8 mouse cellular contexts compared by ENCODE assay signal in genomic region chr2:67564851-67565479, GRCm38 (mm10). TPM values are rescaled to one million over a fixed set of nuclear protein-coding genes. Genes with fewer than 3 reads are reported as not detected.
DNase-seq lines count a peak whose midpoint lies in the region; ATAC-seq lines count a peak whose summit lies in the region.

No protein-coding gene starts in this region.

- H3K4me3 ChIP-seq in forebrain, embryonic 12.5 days (replicated peaks): peak overlapping the region; percentile 74
- H3K4me3 ChIP-seq in heart, embryonic 16.5 days (ENCODE audit: low read length): peak overlapping the region; percentile 80
- peak overlapping the region; percentile 47 for H3K4me3 ChIP-seq in liver, embryonic 16.5 days (ENCODE audit: low read depth, low read length)

- H3K27ac ChIP-seq in forebrain, embryonic 12.5 days: peak overlapping the region; percentile 97
- H3K27ac ChIP-seq in heart, embryonic 16.5 days (ENCODE audit: low read length): peak overlapping the region; percentile 26; the same call in 1 of the 2 replicates
- H3K27ac ChIP-seq in liver, embryonic 16.5 days (ENCODE audit: low read length): no peak overlapping the region

- H3K9me3 ChIP-seq in forebrain, embryonic 12.5 days: no peaks in the 10 kb centered on the region
- no peaks in the 10 kb centered on the region for H3K9me3 ChIP-seq in heart, embryonic 16.5 days (replicated peaks; ENCODE audit: control insufficient read depth, low read length)
- no peaks in the 10 kb centered on the region for H3K9me3 ChIP-seq in liver, embryonic 16.5 days (replicated peaks; ENCODE audit: control insufficient read depth, low read length)

- H3K9ac ChIP-seq in forebrain, embryonic 12.5 days: peak overlapping the region; percentile 87
- H3K9ac ChIP-seq in heart, embryonic 16.5 days (ENCODE audit: low read length): peak overlapping the region; percentile 63
- H3K9ac ChIP-seq in liver, embryonic 16.5 days (ENCODE audit: low read depth, low read length): no peak overlapping the region

- peak; percentile 78 for ATAC-seq in forebrain, embryonic 12.5 days (ENCODE audit: low FRiP score)
- ATAC-seq in heart, embryonic 16.5 days (replicated peaks; ENCODE audit: extremely low read depth, insufficient read depth, low FRiP score): peak; percentile 34
- ATAC-seq in liver, embryonic 16.5 days (ENCODE audit: low read depth): no peak

- H3K4me1 ChIP-seq in forebrain, embryonic 12.5 days: peaks cover 18% of the 10 kb centered on the region
- H3K4me1 ChIP-seq in heart, embryonic 16.5 days (ENCODE audit: control insufficient read depth, insufficient read depth, low read length): peaks cover 5% of the 10 kb centered on the region; the same call in 1 of the 2 replicates
- H3K4me1 ChIP-seq in liver, embryonic 16.5 days (ENCODE audit: control insufficient read depth, low read depth, low read length): no peaks in the 10 kb centered on the region

- peak; percentile 71 for DNase-seq in retina, embryonic 14.5 days (ENCODE audit: low spot score)
- no peak for DNase-seq in retina, postnatal 1 day
- peak; percentile 24 for DNase-seq in layer of hippocampus, adult 9-10 months (ENCODE audit: low spot score)
- peak; percentile 75 to 78 for DNase-seq in right cerebral cortex, adult 2 months (ENCODE audit: low spot score in 2 of 2)
- no peak for DNase-seq in T-cell, adult 2 months (ENCODE audit: low spot score)

- H3K4me2 ChIP-seq in forebrain, embryonic 12.5 days: peak overlapping the region; percentile 85
- peak overlapping the region; percentile 94 for H3K4me2 ChIP-seq in heart, embryonic 16.5 days (ENCODE audit: low read depth, low read length)
- peak overlapping the region; percentile 52 for H3K4me2 ChIP-seq in liver, embryonic 16.5 days (ENCODE audit: low read depth, low read length)

- H3K36me3 ChIP-seq in forebrain, embryonic 12.5 days (replicated peaks): no peaks in the 10 kb centered on the region
- H3K36me3 ChIP-seq in heart, embryonic 16.5 days (ENCODE audit: control insufficient read depth, insufficient read depth): no peaks in the 10 kb centered on the region
- no peaks in the 10 kb centered on the region for H3K36me3 ChIP-seq in liver, embryonic 16.5 days (ENCODE audit: control insufficient read depth, insufficient read depth)

- WGBS in forebrain, embryonic 12.5 days: 2% methylated on average over 23 of the region's 23 CpGs
- 2% methylated on average over 23 of the region's 23 CpGs for WGBS in heart, embryonic 16.5 days
- 3% methylated on average over 23 of the region's 23 CpGs for WGBS in liver, embryonic 16.5 days (ENCODE audit: insufficient replicate concordance)

- H3K27me3 ChIP-seq in forebrain, embryonic 12.5 days: no peaks in the 10 kb centered on the region
- no peaks in the 10 kb centered on the region for H3K27me3 ChIP-seq in heart, embryonic 16.5 days (ENCODE audit: control insufficient read depth, insufficient read depth, low read length)
- H3K27me3 ChIP-seq in liver, embryonic 16.5 days (ENCODE audit: control insufficient read depth, insufficient read depth, low read depth, low read length): peaks cover 27% of the 10 kb centered on the region

RNA-seq across cellular contexts. Expression of gene B3galt1, which starts 0.7 kb away (rescaled TPM):
- polyA plus RNA-seq in forebrain, embryonic 12.5 days (2016; fragmentation: Nextera tagmentation; extraction: Ambion mirVana): 21.0 and 26.1 TPM in 2 replicates
- 5.7 and 6.7 TPM in 2 replicates for polyA plus RNA-seq in heart, embryonic 16.5 days (2015; fragmentation: Nextera tagmentation; extraction: Ambion mirVana)
- polyA plus RNA-seq in liver, embryonic 16.5 days (2015; fragmentation: Nextera tagmentation; extraction: Ambion mirVana): 0.25 and 0.33 TPM in 2 replicates

Comparison
In these comparisons a context has a peak if more than half of its experiments do, and no peak if none do; other contexts are left out.
1. DNase-seq: peak in retina, embryonic 14.5 days (single experiment), layer of hippocampus, adult 9-10 months (single experiment) and right cerebral cortex, adult 2 months (2 of 2); none in retina, postnatal 1 day (single experiment) and T-cell, adult 2 months (single experiment).
2. Peak in every context shown above with its lines, with median percentiles within 50 percentile points of each other: H3K4me2 ChIP-seq and H3K4me3 ChIP-seq.